In genomic region chr1:172300247-172300646, GRCm38 (mm10) we compare ENCODE assay signal across 12 mouse cellular contexts. TPM values are rescaled to one million over a fixed set of nuclear protein-coding genes. Genes with fewer than 3 reads are reported as not detected.
DNase-seq lines count a peak whose midpoint lies in the region; ATAC-seq and TF ChIP-seq lines count a peak whose summit lies in the region.
"Had no signal": no experiment of that assay in that cellular context is flagged by ENCODE, and none has a peak within 500 bp of the region (broad histone marks: within the 10 kb centered on the region; RNA-seq: fewer than 3 reads in every experiment).

No protein-coding gene starts in this region.

- no peaks in the 10 kb centered on the region for H3K27me3 ChIP-seq in forebrain, postnatal 0 days (ENCODE audit: insufficient read depth, low read length)
- H3K27me3 ChIP-seq in forebrain, embryonic 15.5 days: no peaks in the 10 kb centered on the region
- no peaks in the 10 kb centered on the region for H3K27me3 ChIP-seq in heart, embryonic 11.5 days (ENCODE audit: control insufficient read depth, insufficient read depth, low read length)
- no peaks in the 10 kb centered on the region for H3K27me3 ChIP-seq in testis, adult 2 months (ENCODE audit: control insufficient read depth, insufficient read depth, low read length)

- H3K4me1 ChIP-seq in forebrain, postnatal 0 days (ENCODE audit: insufficient read depth): peaks cover 6% of the 10 kb centered on the region; the same call in 1 of the 2 replicates
- H3K4me1 ChIP-seq in forebrain, embryonic 15.5 days: peaks cover 14% of the 10 kb centered on the region
- peaks cover 58% of the 10 kb centered on the region for H3K4me1 ChIP-seq in heart, embryonic 11.5 days (ENCODE audit: control insufficient read depth, insufficient read depth, low read length)
- peaks cover 3% of the 10 kb centered on the region for H3K4me1 ChIP-seq in testis, adult 2 months (ENCODE audit: control insufficient read depth, insufficient read depth, low read length)

- 0 out of 2 replicates have a peak overlapping the region, but pooled peaks have one; percentile 57 for H3K27ac ChIP-seq in forebrain, postnatal 0 days (ENCODE audit: low read depth, low read length)
- no peak overlapping the region for H3K27ac ChIP-seq in forebrain, embryonic 15.5 days (replicated peaks)
- peak overlapping the region; percentile 48 for H3K27ac ChIP-seq in heart, embryonic 11.5 days (ENCODE audit: low read depth, low read length)
- H3K27ac ChIP-seq in testis, adult 2 months (ENCODE audit: control insufficient read depth, insufficient read depth, low read depth, low read length): peak overlapping the region; percentile 75
- H3K27ac ChIP-seq: liver, embryonic 14.5 days had no signal

- no peak for DNase-seq in forebrain, postnatal 0 days
- peak; percentile 24 for DNase-seq in lung, postnatal 14 days
- no peak for DNase-seq in lung, postnatal 25 days (ENCODE audit: low spot score)
- no peak for DNase-seq in left cerebral cortex, adult 18-20 months (ENCODE audit: low spot score in 2 of 2)
- DNase-seq in c-Kit-positive CD71-positive TER-119-positive erythroid progenitor cells, embryonic 14.5 days (ENCODE audit: low spot score): no peak

- no peak for ATAC-seq in forebrain, postnatal 0 days
- no peak for ATAC-seq in forebrain, embryonic 15.5 days (replicated peaks)
- no peak for ATAC-seq in heart, embryonic 11.5 days (replicated peaks; ENCODE audit: insufficient number of reproducible peaks, low FRiP score, low TSS enrichment)
- ATAC-seq: forebrain, embryonic 14.5 days had no signal

- H3K9ac ChIP-seq in forebrain, postnatal 0 days: no peak overlapping the region
- H3K9ac ChIP-seq in forebrain, embryonic 15.5 days (replicated peaks): no peak overlapping the region
- H3K9ac ChIP-seq in heart, embryonic 11.5 days (ENCODE audit: low read depth, low read length): peak overlapping the region; percentile 3; the same call in 1 of the 2 replicates
- H3K9ac ChIP-seq: liver, embryonic 14.5 days had no signal

- H3K36me3 ChIP-seq in forebrain, postnatal 0 days (ENCODE audit: insufficient read depth): no peaks in the 10 kb centered on the region
- no peaks in the 10 kb centered on the region for H3K36me3 ChIP-seq in forebrain, embryonic 15.5 days
- H3K36me3 ChIP-seq in heart, embryonic 11.5 days (ENCODE audit: control insufficient read depth, insufficient read depth, low read length): no peaks in the 10 kb centered on the region
- no peaks in the 10 kb centered on the region for H3K36me3 ChIP-seq in testis, adult 2 months (ENCODE audit: control insufficient read depth, insufficient read depth, low read length)

- TF ChIP-seq POLR2A in testis, adult 2 months (IDR thresholded peaks at IDR 0.05; ENCODE audit: control insufficient read depth, low read depth, low read length): 0 out of 2 replicates have a peak, but pooled peaks have one; percentile 14

- H3K4me3 ChIP-seq in forebrain, postnatal 0 days (ENCODE audit: low read depth, low read length): no peak overlapping the region
- H3K4me3 ChIP-seq in forebrain, embryonic 15.5 days: no peak overlapping the region
- H3K4me3 ChIP-seq in heart, embryonic 11.5 days (ENCODE audit: low read depth, low read length): no peak overlapping the region
- no peak overlapping the region for H3K4me3 ChIP-seq in testis, adult 2 months (ENCODE audit: control insufficient read depth, low read depth, low read length)
- H3K4me3 ChIP-seq: myocyte had no signal

- no peaks in the 10 kb centered on the region for H3K9me3 ChIP-seq in forebrain, postnatal 0 days (ENCODE audit: low read length)
- no peaks in the 10 kb centered on the region for H3K9me3 ChIP-seq in forebrain, embryonic 15.5 days
- H3K9me3 ChIP-seq in heart, embryonic 11.5 days (replicated peaks; ENCODE audit: control insufficient read depth, low read length): no peaks in the 10 kb centered on the region

- WGBS in forebrain, postnatal 0 days: 63% methylated on average over 5 of the region's 5 CpGs
- 65% methylated on average over 5 of the region's 5 CpGs for WGBS in forebrain, embryonic 15.5 days
- WGBS in heart, embryonic 11.5 days (ENCODE audit: insufficient replicate concordance): 45% methylated on average over 5 of the region's 5 CpGs

- no peak overlapping the region for H3K4me2 ChIP-seq in forebrain, postnatal 0 days (ENCODE audit: low read depth)
- H3K4me2 ChIP-seq in forebrain, embryonic 15.5 days (replicated peaks): no peak overlapping the region
- H3K4me2 ChIP-seq in heart, embryonic 11.5 days: no peak overlapping the region

- TF ChIP-seq CTCF in forebrain, postnatal 0 days (IDR thresholded peaks at IDR 0.05; ENCODE audit: low read depth): no peak
- TF ChIP-seq CTCF in testis, adult 2 months (IDR thresholded peaks at IDR 0.05; ENCODE audit: control insufficient read depth, insufficient read depth, insufficient replicate concordance, low read depth, low read length): no peak

RNA-seq across cellular contexts. Expression of gene Atp1a2, which starts 2.4 kb away (rescaled TPM):
- 213 and 294 TPM in 2 replicates for total RNA-seq in forebrain, postnatal 0 days (2014; rRNA removed)
- 54.4 and 75.2 TPM in 2 replicates for polyA plus RNA-seq in forebrain, postnatal 0 days (2015; fragmentation: Nextera tagmentation; extraction: Ambion mirVana)
- polyA plus RNA-seq in forebrain, embryonic 15.5 days (2015; fragmentation: Nextera tagmentation; extraction: Ambion mirVana): 32.2 and 33.1 TPM in 2 replicates
- polyA plus RNA-seq in heart, embryonic 11.5 days (2014; fragmentation: Nextera tagmentation; extraction: Ambion mirVana): 4.7 and 7.0 TPM in 2 replicates
- polyA plus RNA-seq in testis, adult 2 months (2012; rRNA removed): 12.4 and 17.3 TPM in 2 replicates
- total RNA-seq in left cerebral cortex, adult 18-20 months (2021): 100 to 1,000 TPM; 588 to 687 TPM
- total RNA-seq: common myeloid progenitor, adult 5-6 weeks had no signal

RNA-seq across cellular contexts. Expression of gene Kcnj9, which starts 28.9 kb away (rescaled TPM):
- 7.5 and 8.6 TPM in 2 replicates for total RNA-seq in forebrain, postnatal 0 days (2014; rRNA removed)
- polyA plus RNA-seq in forebrain, postnatal 0 days (2015; fragmentation: Nextera tagmentation; extraction: Ambion mirVana): 2.9 and 4.8 TPM in 2 replicates
- polyA plus RNA-seq in forebrain, embryonic 15.5 days (2015; fragmentation: Nextera tagmentation; extraction: Ambion mirVana): 3.4 and 3.5 TPM in 2 replicates
- polyA plus RNA-seq in heart, embryonic 11.5 days (2014; fragmentation: Nextera tagmentation; extraction: Ambion mirVana): 0.59 and 0.77 TPM in 2 replicates
- polyA plus RNA-seq in testis, adult 2 months (2012; rRNA removed): 40.4 and 41.2 TPM in 2 replicates
- total RNA-seq in left cerebral cortex, adult 18-20 months (2021): 100 to 1,000 TPM; 132 to 133 TPM
- total RNA-seq: common myeloid progenitor, adult 5-6 weeks had no signal

RNA-seq across cellular contexts. Expression of gene Igsf8, which starts 38.8 kb away (rescaled TPM):
- total RNA-seq in forebrain, postnatal 0 days (2014; rRNA removed): 117 and 136 TPM in 2 replicates
- polyA plus RNA-seq in forebrain, postnatal 0 days (2015; fragmentation: Nextera tagmentation; extraction: Ambion mirVana): 110 and 113 TPM in 2 replicates
- 137 and 162 TPM in 2 replicates for polyA plus RNA-seq in forebrain, embryonic 15.5 days (2015; fragmentation: Nextera tagmentation; extraction: Ambion mirVana)
- 22.8 and 24.0 TPM in 2 replicates for polyA plus RNA-seq in heart, embryonic 11.5 days (2014; fragmentation: Nextera tagmentation; extraction: Ambion mirVana)
- 43.9 and 52.2 TPM in 2 replicates for polyA plus RNA-seq in testis, adult 2 months (2012; rRNA removed)
- total RNA-seq in left cerebral cortex, adult 18-20 months (2021): 100 to 1,000 TPM; 278 to 283 TPM

RNA-seq across cellular contexts. Expression of gene Kcnj10, which starts 40.8 kb away (rescaled TPM):
- 3.2 and 4.1 TPM in 2 replicates for total RNA-seq in forebrain, postnatal 0 days (2014; rRNA removed)
- polyA plus RNA-seq in forebrain, postnatal 0 days (2015; fragmentation: Nextera tagmentation; extraction: Ambion mirVana): 1.4 and 2.9 TPM in 2 replicates
- 1.7 and 1.9 TPM in 2 replicates for polyA plus RNA-seq in forebrain, embryonic 15.5 days (2015; fragmentation: Nextera tagmentation; extraction: Ambion mirVana)
- polyA plus RNA-seq in heart, embryonic 11.5 days (2014; fragmentation: Nextera tagmentation; extraction: Ambion mirVana): 0.09 TPM in 1 of 2 replicates, not detected in the other
- polyA plus RNA-seq in testis, adult 2 months (2012; rRNA removed): 0.06 TPM in 2 replicates
- total RNA-seq in left cerebral cortex, adult 18-20 months (2021): 10 to 100 TPM; 67.5 to 87.1 TPM
- polyA plus RNA-seq: myocyte had no signal

RNA-seq across cellular contexts. Expression of gene Atp1a4, which starts 42.0 kb away (rescaled TPM):
- not detected in 2 replicates for total RNA-seq in forebrain, postnatal 0 days (2014; rRNA removed)
- not detected in 2 replicates for polyA plus RNA-seq in forebrain, postnatal 0 days (2015; fragmentation: Nextera tagmentation; extraction: Ambion mirVana)
- polyA plus RNA-seq in forebrain, embryonic 15.5 days (2015; fragmentation: Nextera tagmentation; extraction: Ambion mirVana): 0.09 and 0.10 TPM in 2 replicates
- 0.31 and 0.35 TPM in 2 replicates for polyA plus RNA-seq in heart, embryonic 11.5 days (2014; fragmentation: Nextera tagmentation; extraction: Ambion mirVana)
- 322 and 331 TPM in 2 replicates for polyA plus RNA-seq in testis, adult 2 months (2012; rRNA removed)
- total RNA-seq in left cerebral cortex, adult 18-20 months (2021): not detected
- total RNA-seq: common myeloid progenitor, adult 5-6 weeks had no signal
